Mouse (Mus musculus) CD4-positive, CD25-positive, alpha-beta regulatory T cell, adult 4 months (primary cell): Measurements from ENCODE around the gene 4931406C07Rik. TPM values are rescaled to one million over a fixed set of nuclear protein-coding genes. Genes with fewer than 3 reads are reported as not detected.

Experiments used
- ATAC-seq: one replicate; pipeline ENCODE4 v1.8.0; 2017
- polyA plus RNA-seq, 2 experiments: library from polyadenylated mRNA; unstranded; fragments of 100-300 nt; shearing (Covaris generic); gene quantifications; one replicate each; pipeline ENCODE4 v1.2.1; 2017

The 4931406C07Rik gene
- polyA plus RNA-seq, 2 experiments from 2014 or later = 3.6 to 6.3 TPM

DNA sequence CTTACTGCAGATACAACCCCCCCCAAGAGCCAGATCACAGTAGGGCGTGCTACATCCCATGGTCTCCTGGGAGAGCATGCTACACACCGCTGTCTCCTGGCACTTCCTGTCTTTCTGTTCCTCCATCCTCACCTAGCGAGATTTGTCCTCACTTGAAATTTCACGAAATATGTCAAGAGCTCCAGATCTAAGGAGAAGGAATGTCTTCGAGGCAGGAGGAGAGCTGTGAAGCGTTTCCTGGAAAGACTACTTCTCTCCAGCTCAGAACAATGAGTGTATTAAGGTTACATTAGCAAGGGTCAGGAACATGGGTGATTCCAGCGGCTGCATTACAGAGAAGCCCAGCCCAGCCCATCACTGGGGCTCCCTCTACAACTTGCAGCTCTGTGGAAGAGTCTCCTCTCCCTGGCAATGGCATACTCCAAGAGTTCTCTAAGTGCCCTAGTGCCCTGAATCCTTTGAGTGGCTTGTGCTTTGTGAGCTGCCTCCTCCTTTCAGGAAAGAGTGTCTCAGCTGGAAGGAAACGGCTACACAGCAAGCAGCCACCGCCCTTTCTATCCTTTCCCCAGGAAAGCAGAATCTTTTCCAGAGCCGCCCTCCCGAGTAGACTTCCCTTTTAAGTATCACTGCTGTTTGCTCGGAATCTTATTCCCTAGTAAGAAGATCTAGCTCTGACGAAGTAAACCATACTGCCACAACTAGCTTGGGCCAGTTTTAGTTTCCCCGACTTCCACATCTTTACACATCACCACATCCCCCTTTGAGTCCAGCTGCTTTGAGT is 68.5 kb downstream of the 4931406C07Rik start:
- ATAC-seq = no peak

DNA sequence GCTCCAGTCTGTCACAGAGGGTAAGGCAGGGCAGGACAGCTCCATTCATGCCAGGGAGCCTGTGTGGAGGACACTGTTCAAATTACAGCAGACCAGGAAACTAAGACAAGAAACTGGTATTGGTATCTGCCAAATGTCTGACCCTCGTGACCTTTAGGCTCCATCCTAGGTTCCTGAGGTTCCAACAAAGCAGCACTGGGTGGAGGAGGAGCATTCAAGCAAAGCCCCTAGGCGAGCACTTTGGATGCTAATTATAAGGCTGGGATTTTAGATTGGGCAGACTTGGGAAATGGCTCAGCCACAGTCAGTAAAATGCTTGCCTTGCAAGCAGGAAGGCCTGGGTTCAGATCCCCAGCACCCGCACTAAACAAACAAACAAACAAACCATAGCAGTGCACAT is 70.3 kb downstream of the 4931406C07Rik start:
- ATAC-seq = no peak

DNA sequence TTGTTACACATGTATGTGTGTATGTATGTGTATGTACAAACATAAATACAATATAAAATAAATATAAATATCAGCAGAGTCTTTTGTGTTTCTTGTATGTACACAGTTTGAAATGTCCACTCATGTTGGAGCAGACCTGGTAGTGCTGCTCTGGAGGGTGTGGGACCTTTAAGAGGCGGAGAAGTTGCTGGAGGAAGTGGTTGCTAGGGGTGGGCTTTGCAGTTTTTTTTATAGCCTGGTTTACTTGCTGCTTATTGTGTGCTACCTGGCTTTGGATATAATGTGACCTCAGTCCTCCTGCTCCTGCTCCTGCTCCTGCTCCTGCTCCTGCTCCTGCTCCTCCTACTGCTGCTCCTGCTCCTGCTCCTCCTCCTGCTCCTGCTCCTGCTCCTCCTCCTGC is 72.6 kb downstream of the 4931406C07Rik start:
- ATAC-seq = no peak

Other genes with a start within 250 kb of the 4931406C07Rik start
- gene Hephl1, start 194.3 kb downstream of the 4931406C07Rik start, polyA plus RNA-seq = not detected
- gene Vstm5, start 67.4 kb downstream of the 4931406C07Rik start, polyA plus RNA-seq = under 1 TPM in 1 of 2 experiments, not detected in 1; 0.22 TPM
- 10 to 100 TPM; 22.7 to 23.9 TPM for gene Med17, start 26.5 kb downstream of the 4931406C07Rik start, polyA plus RNA-seq
- 100 to 1,000 TPM; 115 to 148 TPM for gene Taf1d, start 234 bp downstream of the 4931406C07Rik start, polyA plus RNA-seq
- 10 to 100 TPM; 24.5 to 25.9 TPM for gene Cep295, start 51.3 kb upstream of the 4931406C07Rik start, polyA plus RNA-seq
- 10 to 100 TPM; 10.5 to 25.1 TPM for gene Smco4, start 187.0 kb upstream of the 4931406C07Rik start, polyA plus RNA-seq